Mouse (Mus musculus) forebrain, embryonic 11.5 days (tissue): ENCODE measurements around the gene Dyrk4. TPM values are rescaled to one million over a fixed set of nuclear protein-coding genes. Genes with fewer than 3 reads are reported as not detected.

Experiments used
- ATAC-seq: fragments of 200-750 bp; cut with Nextera tagmentation; replicated peaks from 2 replicates; pipeline ENCODE4 v1.8.0; 2017; ENCODE audit warnings: moderate TSS enrichment; ENCODE audit not compliant: low FRiP score
- DNase-seq: peaks from one replicate; pipeline ENCODE4 v3.0.0-alpha.2; 2017; ENCODE audit warnings: low spot score
- H3K27ac ChIP-seq: fragments of 300-500 bp; sonication (generic); 2 replicates; pipeline ENCODE4 v1.5.1; 2014; ENCODE audit warnings: low read depth, low read length
- H3K27me3 ChIP-seq: fragments of 300-500 bp; sonication (generic); 2 replicates; pipeline ENCODE4 v1.6.1; 2014; ENCODE audit warnings: mild to moderate bottlenecking, low read length, mixed read lengths; ENCODE audit not compliant: control insufficient read depth, insufficient read depth
- H3K36me3 ChIP-seq: fragments of 300-500 bp; sonication (generic); 2 replicates; pipeline ENCODE4 v1.6.1; 2014; ENCODE audit warnings: mild to moderate bottlenecking, low read length, moderate library complexity, mixed read lengths; ENCODE audit not compliant: control insufficient read depth, insufficient read depth
- H3K4me1 ChIP-seq: fragments of 300-500 bp; sonication (generic); replicated peaks from 2 replicates; pipeline ENCODE4 v1.6.1; 2014; ENCODE audit warnings: low read length, mixed read lengths; ENCODE audit not compliant: control insufficient read depth, insufficient read depth
- H3K4me2 ChIP-seq: fragments of 300-500 bp; sonication (generic); 2 replicates; pipeline ENCODE4 v1.6.1; 2014; ENCODE audit warnings: low read depth, mild to moderate bottlenecking, low read length, moderate library complexity, mixed read lengths; ENCODE audit not compliant: severe bottlenecking
- H3K4me3 ChIP-seq: fragments of 300-500 bp; sonication (generic); 2 replicates; pipeline ENCODE4 v1.5.1; 2014; ENCODE audit warnings: low read depth, low read length
- H3K9ac ChIP-seq: fragments of 300-500 bp; sonication (generic); 2 replicates; pipeline ENCODE4 v1.6.1; 2014; ENCODE audit warnings: low read length
- H3K9me3 ChIP-seq: fragments of 300-500 bp; sonication (generic); 2 replicates; pipeline ENCODE4 v1.6.1; 2016; ENCODE audit warnings: low read length, mixed read lengths; ENCODE audit not compliant: control insufficient read depth
- WGBS: fragments of 180-500 bp; shearing (Covaris S2); extraction: QIAGEN DNeasy Blood & Tissue Kit; methylation state at CpG from one replicate; pipeline ENCODE4 v1.1.7; 2014; 5-methylcytosine and 5-hydroxymethylcytosine counted together
- polyA plus RNA-seq: library from polyadenylated mRNA; unstranded; fragments of >200 nt; fragmentation: Nextera tagmentation; extraction: Ambion mirVana; gene quantifications from 2 replicates; pipeline ENCODE4 v1.2.1, GENCODE M21; 2014

Dyrk4 gene
- polyA plus RNA-seq, 1 experiment from 2014 or later: not detected

DNA sequence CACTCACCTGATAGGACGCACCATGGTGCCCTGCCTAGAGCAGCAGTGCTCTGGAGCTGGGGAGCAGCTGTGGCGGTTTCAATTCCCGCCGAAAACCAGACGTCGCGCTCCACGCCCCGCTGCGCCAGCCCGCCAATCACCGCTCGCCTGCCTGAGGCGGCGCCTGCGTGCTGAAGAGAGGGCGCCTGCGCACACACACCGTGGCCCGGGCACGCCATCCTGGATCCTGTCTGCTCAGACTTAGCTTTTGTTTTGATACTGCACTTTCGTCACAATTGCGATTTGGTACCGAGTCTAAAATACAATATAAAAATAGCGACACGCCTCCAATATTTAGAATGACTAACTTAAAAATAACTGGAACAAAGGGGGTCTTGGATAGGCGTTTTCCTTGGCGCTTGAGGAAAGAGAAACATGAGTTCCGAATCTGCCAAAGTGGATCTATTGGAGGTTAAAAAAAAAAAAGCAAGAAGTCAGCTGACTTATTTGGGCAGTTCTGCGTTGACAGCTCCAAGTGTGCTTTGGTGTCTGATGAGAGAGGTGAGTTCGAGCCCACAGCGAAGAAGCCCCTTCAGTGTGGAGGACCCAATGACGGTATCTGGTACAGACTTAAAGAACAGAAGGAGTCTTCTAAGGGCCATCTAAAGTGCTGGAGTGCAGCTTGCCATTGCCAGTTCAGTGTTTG is 18.0 kb upstream of the Dyrk4 start, which contains the start of the genes Rad51ap1 and D6Wsu163e:
Gene Rad51ap1 (minus strand): TSS at position 101 of the 685 bp plus-strand sequence.
Gene D6Wsu163e (plus strand): TSS at position 476 of the 685 bp plus-strand sequence.
- Histone ChIP-seq H3K4me1 (peaks cover 6% of the 10 kb centered on the region; the same call in 1 of the 2 replicates), H3K4me3 (peak within 1 kb of the TSS; percentile 70), H3K27ac (peak within 1 kb of the TSS; percentile 41; the same call in 1 of the 2 replicates), H3K9ac (peak within 1 kb of the TSS; percentile 80), H3K27me3 (no peaks in the 10 kb centered on the region), H3K4me2 (peak within 1 kb of the TSS; percentile 82), H3K36me3 (no peaks in the 10 kb centered on the region), H3K9me3 (no peaks in the 10 kb centered on the region)
- WGBS: under 1% methylated on average over 33 of the region's 33 CpGs
- peak; percentile 98 for DNase-seq
- ATAC-seq: peak; percentile 99

DNA sequence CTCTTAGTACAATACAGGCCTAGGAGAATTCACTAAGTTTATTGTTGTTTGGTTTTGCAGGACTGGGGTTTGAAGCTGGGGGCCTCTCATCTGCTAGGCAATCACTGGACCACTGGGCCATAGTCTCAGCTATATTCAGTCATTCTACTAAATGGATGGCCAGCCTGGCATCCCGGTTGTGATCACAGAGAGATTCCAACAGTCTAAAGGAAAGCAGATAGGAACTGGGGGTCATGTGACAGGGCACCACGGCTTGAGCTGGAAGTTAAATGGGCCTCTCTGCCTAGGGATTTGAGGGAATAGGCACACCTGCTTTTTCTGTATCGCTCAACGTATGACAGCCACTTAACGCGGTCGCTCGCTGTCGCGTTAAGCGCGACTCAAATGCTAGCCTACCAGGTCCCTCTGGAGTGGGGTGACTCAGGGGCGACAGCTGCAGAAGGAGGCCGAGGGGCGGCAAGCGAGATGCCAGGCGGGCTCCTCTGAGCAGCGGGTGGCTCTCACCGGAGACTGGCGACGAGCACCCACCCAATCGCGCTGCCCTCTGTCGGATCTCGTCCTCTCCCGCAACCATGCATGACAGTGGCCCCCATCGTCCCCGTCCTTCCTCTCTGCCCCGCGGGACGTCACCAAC is 17.3 kb upstream of the Dyrk4 start:
- DNase-seq: no peak
- Histone ChIP-seq H3K27me3 (no peaks in the 10 kb centered on the region), H3K4me1 (peaks cover 6% of the 10 kb centered on the region; the same call in 1 of the 2 replicates), H3K27ac (peak overlapping the region; percentile 41; the same call in 1 of the 2 replicates), H3K9ac (peak overlapping the region; percentile 80), H3K4me2 (peak overlapping the region; percentile 82), H3K9me3 (no peaks in the 10 kb centered on the region), H3K36me3 (no peaks in the 10 kb centered on the region), H3K4me3 (peak overlapping the region; percentile 70)
- no peak for ATAC-seq
- under 1% methylated on average over 31 of the region's 31 CpGs for WGBS

DNA sequence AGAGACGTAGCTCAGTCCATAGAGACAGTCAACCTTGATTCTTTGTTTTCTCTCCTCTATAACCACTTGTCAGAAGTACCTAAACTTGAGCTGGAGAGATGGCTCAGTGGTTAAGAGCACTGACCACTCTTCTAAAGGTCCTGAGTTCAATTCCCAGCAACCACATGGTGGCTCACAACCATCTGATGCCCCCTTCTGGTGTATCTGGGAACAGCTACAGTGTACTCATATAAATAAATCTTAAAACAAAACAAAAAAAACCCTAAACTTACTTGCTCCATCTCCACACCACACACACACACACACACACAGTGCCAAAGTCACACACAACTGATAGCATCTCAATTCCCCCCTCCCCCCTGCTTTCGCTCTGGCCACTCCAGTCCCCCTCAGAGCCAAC is 16.4 kb upstream of the Dyrk4 start:
- 90% methylated on average over 2 of the region's 2 CpGs for WGBS
- H3K4me3 ChIP-seq: peak overlapping the region; percentile 70
- peaks cover 6% of the 10 kb centered on the region; the same call in 1 of the 2 replicates for H3K4me1 ChIP-seq
- no peak overlapping the region; the same call in 1 of the 2 replicates for H3K9ac ChIP-seq
- no peaks in the 10 kb centered on the region for H3K9me3 ChIP-seq
- ATAC-seq (no peak), DNase-seq (no peak)
- H3K27ac ChIP-seq: no peak overlapping the region
- no peaks in the 10 kb centered on the region for H3K27me3 ChIP-seq
- no peaks in the 10 kb centered on the region for H3K36me3 ChIP-seq
- peak overlapping the region; percentile 82 for H3K4me2 ChIP-seq

DNA sequence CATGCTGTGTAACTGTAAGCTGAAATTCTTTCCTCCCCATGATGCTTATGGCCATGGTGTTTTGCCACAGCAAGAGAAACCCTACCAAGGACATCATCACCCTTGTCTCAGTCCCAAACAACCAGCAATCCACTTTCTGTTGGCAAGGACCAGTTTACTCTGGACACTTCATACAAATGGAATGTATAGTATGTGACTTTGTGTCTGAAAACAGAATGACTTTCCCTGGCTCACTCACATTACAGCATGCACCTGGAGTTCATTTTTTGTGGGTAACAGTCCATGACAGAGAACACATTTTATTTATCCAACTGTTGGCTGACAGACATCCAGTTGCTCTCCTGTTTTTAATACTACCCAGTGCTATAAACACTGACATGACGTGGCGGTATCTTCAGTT is 11.3 kb upstream of the Dyrk4 start:
- DNase-seq: no peak
- no peak overlapping the region for H3K4me3 ChIP-seq
- no peak overlapping the region for H3K9ac ChIP-seq
- WGBS: 96% methylated on average over 2 of the region's 2 CpGs
- ATAC-seq: no peak
- no peak overlapping the region for H3K4me2 ChIP-seq
- no peak overlapping the region for H3K27ac ChIP-seq
- H3K4me1 ChIP-seq: no peaks in the 10 kb centered on the region
- no peaks in the 10 kb centered on the region; the same call in none of the 2 replicates for H3K36me3 ChIP-seq
- H3K9me3 ChIP-seq: no peaks in the 10 kb centered on the region
- H3K27me3 ChIP-seq: no peaks in the 10 kb centered on the region

DNA sequence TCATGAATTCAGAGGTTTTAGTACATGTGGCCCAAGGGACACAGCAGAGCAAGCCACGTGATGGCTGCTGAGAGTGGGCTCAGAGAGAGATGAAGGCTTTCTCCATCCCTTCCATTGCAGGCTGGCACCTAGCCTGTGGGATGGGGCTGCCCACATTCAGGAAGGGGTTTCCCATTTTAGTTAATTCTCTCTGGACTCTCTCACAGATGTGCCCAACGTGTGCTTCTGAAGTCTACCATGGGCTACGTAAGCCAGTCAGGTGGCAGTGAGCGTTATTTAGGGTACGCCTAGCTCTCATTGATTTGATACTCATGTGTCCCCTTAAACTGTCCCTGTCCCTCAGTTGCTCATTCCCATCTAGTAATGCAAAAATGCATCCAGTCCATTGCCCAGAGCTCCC is 6.7 kb downstream of the Dyrk4 start:
- no peaks in the 10 kb centered on the region for H3K36me3 ChIP-seq

DNA sequence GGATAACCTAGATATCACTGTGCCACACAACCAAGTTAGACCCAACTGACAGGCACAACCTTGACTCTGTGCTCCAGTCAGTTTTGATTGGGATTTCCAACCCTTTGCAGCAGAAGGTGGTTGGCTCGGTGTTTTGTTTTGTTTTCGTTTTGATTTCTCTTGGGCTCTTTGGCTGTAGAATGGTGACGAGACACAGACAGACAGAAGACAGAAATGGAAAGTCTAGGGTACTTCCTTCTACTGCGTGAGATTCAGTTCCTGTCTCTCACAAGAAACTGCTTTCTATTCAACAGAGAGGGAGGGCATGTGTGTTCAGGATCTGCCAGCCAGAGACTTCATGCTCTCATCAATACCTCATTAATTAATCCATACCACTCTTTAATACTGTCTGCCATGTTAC is 10.9 kb downstream of the Dyrk4 start:
- no peaks in the 10 kb centered on the region for H3K4me1 ChIP-seq
- H3K27ac ChIP-seq: no peak overlapping the region
- H3K36me3 ChIP-seq: no peaks in the 10 kb centered on the region
- no peak overlapping the region for H3K4me3 ChIP-seq
- H3K9ac ChIP-seq: no peak overlapping the region
- 86% methylated on average over 4 of the region's 4 CpGs for WGBS
- no peaks in the 10 kb centered on the region for H3K27me3 ChIP-seq
- no peaks in the 10 kb centered on the region for H3K9me3 ChIP-seq
- DNase-seq (no peak), ATAC-seq (no peak)
- no peak overlapping the region for H3K4me2 ChIP-seq

More for the DNA sequence above, 6.7 kb downstream of the Dyrk4 start:
- Histone ChIP-seq H3K4me3 (no peak overlapping the region), H3K9me3 (no peaks in the 10 kb centered on the region), H3K27me3 (no peaks in the 10 kb centered on the region), H3K4me1 (no peaks in the 10 kb centered on the region), H3K27ac (no peak overlapping the region), H3K4me2 (no peak overlapping the region), H3K9ac (no peak overlapping the region)
- WGBS: 88% methylated on average over 5 of the region's 5 CpGs
- no peak for DNase-seq
- no peak for ATAC-seq

DNA sequence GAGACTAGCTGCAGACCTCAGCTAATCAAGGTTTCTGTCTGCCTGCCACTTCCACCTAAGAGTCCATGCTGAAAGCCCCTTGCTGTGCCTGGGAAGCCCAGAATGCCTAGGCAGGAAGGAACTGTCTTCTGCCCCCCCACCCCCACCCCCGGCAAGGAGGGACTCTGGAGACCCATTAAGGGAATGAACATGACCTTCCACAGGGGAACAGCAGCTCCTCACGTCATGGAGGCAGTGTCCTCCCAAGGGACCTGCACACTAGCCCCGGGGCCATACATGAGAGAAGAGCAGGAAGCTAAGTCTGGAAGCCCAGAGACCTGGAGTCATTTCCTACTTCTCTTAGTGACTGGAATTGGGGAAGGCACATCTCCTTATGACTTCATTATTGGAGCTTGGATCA is 13.8 kb downstream of the Dyrk4 start:
- Histone ChIP-seq H3K4me2 (no peak overlapping the region), H3K4me3 (no peak overlapping the region), H3K4me1 (no peaks in the 10 kb centered on the region), H3K27me3 (no peaks in the 10 kb centered on the region), H3K27ac (no peak overlapping the region), H3K36me3 (no peaks in the 10 kb centered on the region), H3K9ac (no peak overlapping the region), H3K9me3 (no peaks in the 10 kb centered on the region)
- ATAC-seq: no peak
- DNase-seq: no peak
- WGBS: 76% methylated on average over 3 of the region's 3 CpGs

DNA sequence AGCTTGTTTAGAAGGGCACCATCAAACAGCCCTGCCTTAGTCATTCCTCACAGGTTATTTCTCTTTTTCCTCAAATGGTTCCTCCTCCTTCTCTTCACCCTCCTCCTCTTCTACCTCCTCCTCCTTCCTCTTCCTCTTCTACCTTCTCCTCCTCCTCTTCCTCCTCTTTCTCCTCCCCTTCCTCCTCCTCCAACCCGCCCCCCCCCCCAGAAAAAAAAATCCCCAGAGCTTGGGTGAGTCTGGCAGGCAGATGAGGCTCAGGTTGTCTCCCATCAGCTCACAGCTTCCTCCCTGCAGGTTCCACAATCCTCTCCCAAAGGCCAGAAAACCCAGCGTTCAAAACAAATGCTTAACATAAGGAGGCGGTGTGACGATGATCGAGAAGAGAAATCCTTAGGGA is 14.3 kb downstream of the Dyrk4 start:
- no peak for ATAC-seq
- WGBS: 83% methylated on average over 4 of the region's 5 CpGs
- Histone ChIP-seq H3K27me3 (no peaks in the 10 kb centered on the region), H3K27ac (no peak overlapping the region), H3K9ac (no peak overlapping the region), H3K4me2 (no peak overlapping the region), H3K36me3 (no peaks in the 10 kb centered on the region), H3K4me1 (no peaks in the 10 kb centered on the region), H3K4me3 (no peak overlapping the region), H3K9me3 (no peaks in the 10 kb centered on the region)
- DNase-seq: no peak
